Mouse (Mus musculus) urinary bladder, postnatal 36 days (tissue): ENCODE measurements around the gene Arid5b.

ENCODE experiments used
- DNase-seq, 2 experiments: peaks; one replicate each; pipeline ENCODE4 v3.0.0; 2022; ENCODE audit warnings: low spot score in 2 of 2, mixed read lengths in 1 of 2

The Arid5b gene

GRCm38 (mm10) chr10:68236956-68237455 is 41.5 kb downstream of the Arid5b start:
- no peak for DNase-seq

- no peak for DNase-seq
Observed at GRCm38 (mm10) chr10:68231385-68232182, 47.0 kb downstream of the Arid5b start.

GRCm38 (mm10) chr10:68230653-68231384 is 47.7 kb downstream of the Arid5b start:
- no peak for DNase-seq

- DNase-seq, result no peak
Observed at GRCm38 (mm10) chr10:68229640-68230565, 48.6 kb downstream of the Arid5b start.

- no peak for DNase-seq
Observed at GRCm38 (mm10) chr10:68222676-68223075, 55.9 kb downstream of the Arid5b start.

- DNase-seq, result no peak
Observed at GRCm38 (mm10) chr10:68222012-68222411, 56.5 kb downstream of the Arid5b start.

- DNase-seq, result no peak
Observed at GRCm38 (mm10) chr10:68219327-68219726, 59.2 kb downstream of the Arid5b start.

- no peak for DNase-seq
Observed at GRCm38 (mm10) chr10:68218678-68219077, 59.9 kb downstream of the Arid5b start.

- no peak for DNase-seq
Observed at GRCm38 (mm10) chr10:68214809-68215468, 63.6 kb downstream of the Arid5b start.

GRCm38 (mm10) chr10:68212061-68212915 is 66.3 kb downstream of the Arid5b start:
- peak in 1 of 2 experiments; percentile 57 for DNase-seq

GRCm38 (mm10) chr10:68211514-68211913 is 67.0 kb downstream of the Arid5b start:
- DNase-seq, result no peak

- DNase-seq, result no peak
Observed at GRCm38 (mm10) chr10:68210025-68210642, 68.4 kb downstream of the Arid5b start.

GRCm38 (mm10) chr10:68208670-68209065 is 69.9 kb downstream of the Arid5b start:
- no peak for DNase-seq

GRCm38 (mm10) chr10:68207803-68208669 is 70.5 kb downstream of the Arid5b start:
- DNase-seq, result no peak

GRCm38 (mm10) chr10:68204391-68204790 is 74.1 kb downstream of the Arid5b start:
- DNase-seq, result no peak

GRCm38 (mm10) chr10:68203860-68204259 is 74.7 kb downstream of the Arid5b start:
- DNase-seq, result no peak

- DNase-seq, result no peak
Observed at GRCm38 (mm10) chr10:68203322-68203721, 75.2 kb downstream of the Arid5b start.

- DNase-seq, result no peak
Observed at GRCm38 (mm10) chr10:68199440-68199839, 79.1 kb downstream of the Arid5b start.

GRCm38 (mm10) chr10:68196324-68196723 is 82.2 kb downstream of the Arid5b start:
- DNase-seq, result no peak
